Mouse (Mus musculus) kidney, embryonic 14.5 days (tissue): ENCODE results near the gene Prkce. TPM values are rescaled to one million over a fixed set of nuclear protein-coding genes. Genes with fewer than 3 reads are reported as not detected.

Source experiments
- ATAC-seq: fragments of 200-750 bp; cut with Nextera tagmentation; 2 replicates; pipeline ENCODE4 v1.8.0; 2017; ENCODE audit warnings: moderate number of reproducible peaks, mild to moderate bottlenecking, moderate TSS enrichment, moderate library complexity; ENCODE audit not compliant: low FRiP score, low TSS enrichment
- H3K27ac ChIP-seq: fragments of 300-500 bp; sonication (generic); 2 replicates; pipeline ENCODE4 v1.5.1; 2014; ENCODE audit warnings: low read depth, mild to moderate bottlenecking, low read length, moderate library complexity, mixed read lengths
- H3K27me3 ChIP-seq: fragments of 300-500 bp; sonication (generic); 2 replicates; pipeline ENCODE4 v1.6.1; 2014; ENCODE audit warnings: mild to moderate bottlenecking, low read length; ENCODE audit not compliant: control insufficient read depth, insufficient read depth
- H3K36me3 ChIP-seq: fragments of 300-500 bp; sonication (generic); 2 replicates; pipeline ENCODE4 v1.6.1; 2014; ENCODE audit warnings: low read length, mixed read lengths; ENCODE audit not compliant: control insufficient read depth, insufficient read depth
- H3K4me1 ChIP-seq: fragments of 300-500 bp; sonication (generic); 2 replicates; pipeline ENCODE4 v1.6.1; 2014; ENCODE audit warnings: low read length, mixed read lengths; ENCODE audit not compliant: control insufficient read depth, insufficient read depth
- H3K4me2 ChIP-seq: fragments of 300-500 bp; sonication (generic); replicated peaks from 2 replicates; pipeline ENCODE4 v1.6.1; 2014; ENCODE audit warnings: low read depth, mild to moderate bottlenecking, low read length
- H3K4me3 ChIP-seq: fragments of 300-500 bp; sonication (generic); 2 replicates; pipeline ENCODE4 v1.5.1; 2014; ENCODE audit warnings: mild to moderate bottlenecking, low read length
- H3K9ac ChIP-seq: fragments of 300-500 bp; sonication (generic); 2 replicates; pipeline ENCODE4 v1.6.1; 2014; ENCODE audit warnings: low read depth, mild to moderate bottlenecking, low read length, moderate library complexity
- H3K9me3 ChIP-seq: fragments of 300-500 bp; sonication (generic); 2 replicates; pipeline ENCODE4 v1.6.1; 2016; ENCODE audit warnings: low read length; ENCODE audit not compliant: control insufficient read depth
- WGBS: fragments of 180-500 bp; shearing (Covaris S2); extraction: QIAGEN DNeasy Blood & Tissue Kit; methylation state at CpG from one replicate; pipeline ENCODE4 v1.1.7; 2014; 5-methylcytosine and 5-hydroxymethylcytosine counted together
- polyA plus RNA-seq: library from polyadenylated mRNA; unstranded; fragments of >200 nt; fragmentation: Nextera tagmentation; extraction: Ambion mirVana; gene quantifications from 2 replicates; pipeline ENCODE4 v1.2.1, GENCODE M21; 2014

Prkce gene
- polyA plus RNA-seq, 1 experiment from 2014 or later: 8.8 TPM

GRCm38 (mm10) chr17:86414608-86415007 lies 247.0 kb downstream of the Prkce start:
- Histone ChIP-seq H3K27ac (no peak overlapping the region), H3K27me3 (no peaks in the 10 kb centered on the region), H3K9ac (no peak overlapping the region), H3K4me1 (peaks cover 5% of the 10 kb centered on the region; the same call in 1 of the 2 replicates), H3K4me2 (no peak overlapping the region), H3K36me3 (no peaks in the 10 kb centered on the region), H3K4me3 (no peak overlapping the region), H3K9me3 (no peaks in the 10 kb centered on the region)
- 59% methylated on average over 8 of the region's 8 CpGs for WGBS
- ATAC-seq: no peak

- no peak for ATAC-seq
- Histone ChIP-seq H3K36me3 (no peaks in the 10 kb centered on the region), H3K4me1 (peaks cover 5% of the 10 kb centered on the region; the same call in 1 of the 2 replicates), H3K4me3 (no peak overlapping the region), H3K4me2 (no peak overlapping the region), H3K27ac (no peak overlapping the region), H3K9me3 (no peaks in the 10 kb centered on the region), H3K9ac (no peak overlapping the region), H3K27me3 (no peaks in the 10 kb centered on the region)
- 91% methylated on average over 7 of the region's 7 CpGs for WGBS
Measured at GRCm38 (mm10) chr17:86415989-86416388, 248.4 kb downstream of the Prkce start.

GRCm38 (mm10) chr17:86418334-86418733 lies 250.7 kb downstream of the Prkce start:
- Histone ChIP-seq H3K27ac (no peak overlapping the region), H3K4me2 (no peak overlapping the region), H3K36me3 (no peaks in the 10 kb centered on the region), H3K4me3 (no peak overlapping the region), H3K9me3 (no peaks in the 10 kb centered on the region), H3K9ac (no peak overlapping the region), H3K4me1 (peaks cover 5% of the 10 kb centered on the region; the same call in 1 of the 2 replicates), H3K27me3 (no peaks in the 10 kb centered on the region)
- no peak for ATAC-seq
- 89% methylated on average over 17 of the region's 17 CpGs for WGBS

- Histone ChIP-seq H3K27me3 (no peaks in the 10 kb centered on the region), H3K9ac (no peak overlapping the region), H3K4me2 (no peak overlapping the region), H3K27ac (no peak overlapping the region), H3K4me1 (peaks cover 5% of the 10 kb centered on the region; the same call in 1 of the 2 replicates), H3K4me3 (no peak overlapping the region), H3K9me3 (no peaks in the 10 kb centered on the region), H3K36me3 (no peaks in the 10 kb centered on the region)
- ATAC-seq: no peak
- 81% methylated on average over 6 of the region's 6 CpGs for WGBS
Measured at GRCm38 (mm10) chr17:86419199-86419598, 251.6 kb downstream of the Prkce start.

GRCm38 (mm10) chr17:86420646-86421338 lies 253.2 kb downstream of the Prkce start:
- no peaks in the 10 kb centered on the region for H3K27me3 ChIP-seq
- H3K4me1 ChIP-seq: no peaks in the 10 kb centered on the region
- WGBS: 87% methylated on average over 10 of the region's 10 CpGs
- no peak overlapping the region for H3K4me3 ChIP-seq
- H3K9ac ChIP-seq: no peak overlapping the region
- no peak overlapping the region for H3K4me2 ChIP-seq
- no peaks in the 10 kb centered on the region for H3K36me3 ChIP-seq
- peaks cover 4% of the 10 kb centered on the region; the same call in 1 of the 2 replicates for H3K9me3 ChIP-seq
- ATAC-seq: no peak
- H3K27ac ChIP-seq: no peak overlapping the region

- Histone ChIP-seq H3K4me1 (no peaks in the 10 kb centered on the region), H3K27ac (no peak overlapping the region), H3K36me3 (no peaks in the 10 kb centered on the region), H3K27me3 (no peaks in the 10 kb centered on the region), H3K9ac (no peak overlapping the region), H3K9me3 (peaks cover 4% of the 10 kb centered on the region; the same call in 1 of the 2 replicates), H3K4me3 (no peak overlapping the region), H3K4me2 (no peak overlapping the region)
- ATAC-seq: no peak
- 86% methylated on average over 4 of the region's 4 CpGs for WGBS
Measured at GRCm38 (mm10) chr17:86422023-86422422, 254.4 kb downstream of the Prkce start.

GRCm38 (mm10) chr17:86429877-86430276 lies 262.3 kb downstream of the Prkce start:
- peaks cover 6% of the 10 kb centered on the region; the same call in 1 of the 2 replicates for H3K9me3 ChIP-seq
- no peak for ATAC-seq
- H3K4me3 ChIP-seq: no peak overlapping the region
- no peak overlapping the region for H3K4me2 ChIP-seq
- no peak overlapping the region for H3K27ac ChIP-seq
- H3K9ac ChIP-seq: no peak overlapping the region
- no peaks in the 10 kb centered on the region for H3K4me1 ChIP-seq
- H3K27me3 ChIP-seq: no peaks in the 10 kb centered on the region
- WGBS: 97% methylated on average over 6 of the region's 6 CpGs
- H3K36me3 ChIP-seq: no peaks in the 10 kb centered on the region

- Histone ChIP-seq H3K27me3 (no peaks in the 10 kb centered on the region), H3K9me3 (0 out of 2 replicates have a peak, but pooled peaks cover 4% of the 10 kb centered on the region), H3K4me3 (no peak overlapping the region), H3K4me2 (no peak overlapping the region), H3K27ac (no peak overlapping the region), H3K9ac (no peak overlapping the region), H3K4me1 (no peaks in the 10 kb centered on the region), H3K36me3 (no peaks in the 10 kb centered on the region)
- no peak for ATAC-seq
- WGBS: 80% methylated on average over 2 of the region's 2 CpGs
Measured at GRCm38 (mm10) chr17:86433117-86433516, 265.5 kb downstream of the Prkce start.

GRCm38 (mm10) chr17:86433813-86434212 lies 266.2 kb downstream of the Prkce start:
- 92% methylated on average over 11 of the region's 11 CpGs for WGBS
- ATAC-seq: no peak

More at GRCm38 (mm10) chr17:86433813-86434212, 266.2 kb downstream of the Prkce start:
- Histone ChIP-seq H3K27ac (no peak overlapping the region), H3K9ac (no peak overlapping the region), H3K36me3 (no peaks in the 10 kb centered on the region), H3K4me1 (no peaks in the 10 kb centered on the region), H3K9me3 (0 out of 2 replicates have a peak, but pooled peaks cover 4% of the 10 kb centered on the region), H3K27me3 (no peaks in the 10 kb centered on the region), H3K4me2 (no peak overlapping the region), H3K4me3 (no peak overlapping the region)
